8 mouse cellular contexts compared by ENCODE assay signal in the genomic region with DNA sequence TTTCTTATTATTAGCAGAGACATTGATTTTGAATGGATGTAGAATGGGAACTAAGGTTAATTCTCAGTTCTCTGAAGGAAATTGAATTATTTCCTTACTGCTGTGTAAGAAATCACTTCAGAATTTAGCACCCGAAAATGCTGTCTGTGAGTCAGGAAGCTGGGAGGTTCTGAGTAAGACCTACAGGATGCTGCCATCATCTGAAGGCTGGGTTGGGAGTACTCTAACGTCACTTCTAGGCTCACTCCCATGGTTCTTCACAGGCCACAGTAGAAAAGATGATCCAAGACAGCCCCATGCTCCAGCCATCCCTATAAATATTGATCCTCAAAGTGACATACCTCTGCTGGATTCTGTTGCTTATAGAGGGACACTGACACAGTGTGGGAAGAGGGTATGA. TPM values are rescaled to one million over a fixed set of nuclear protein-coding genes. Genes with fewer than 3 reads are reported as not detected.
A peak's percentile ranks its signal among the peaks of the same experiment; 100 is the strongest.
DNase-seq lines count a peak whose midpoint lies in the region; ATAC-seq and TF ChIP-seq lines count a peak whose summit lies in the region.

No protein-coding gene starts in this region.

- no peak overlapping the region for H3K9ac ChIP-seq in forebrain, embryonic 11.5 days (ENCODE audit: low read length)
- 0 out of 2 replicates have a peak overlapping the region, but pooled peaks have one; percentile 0 for H3K9ac ChIP-seq in liver, embryonic 11.5 days (ENCODE audit: low read depth, low read length)
- H3K9ac ChIP-seq in hindbrain, embryonic 14.5 days: peak overlapping the region; percentile 75; the same call in 1 of the 2 replicates

- TF ChIP-seq POLR2A in myocyte (IDR thresholded peaks at IDR 0.05; ENCODE audit: insufficient read length, low read depth): no peak

- peaks cover 6% of the 10 kb centered on the region; the same call in 1 of the 2 replicates for H3K27me3 ChIP-seq in forebrain, embryonic 10.5 days (ENCODE audit: poor library complexity, severe bottlenecking)
- H3K27me3 ChIP-seq in forebrain, embryonic 11.5 days (ENCODE audit: control insufficient read depth, insufficient read depth, low read length): no peaks in the 10 kb centered on the region
- no peaks in the 10 kb centered on the region for H3K27me3 ChIP-seq in liver, embryonic 11.5 days (replicated peaks; ENCODE audit: control insufficient read depth, insufficient read depth, low read length)
- H3K27me3 ChIP-seq in hindbrain, embryonic 14.5 days (ENCODE audit: control insufficient read depth, insufficient read depth, low read length): no peaks in the 10 kb centered on the region
- H3K27me3 ChIP-seq in myocyte (ENCODE audit: control insufficient read depth, insufficient read depth, insufficient read length): no peaks in the 10 kb centered on the region

- peak overlapping the region; percentile 96; the same call in 1 of the 2 replicates for H3K4me3 ChIP-seq in forebrain, embryonic 10.5 days
- no peak overlapping the region for H3K4me3 ChIP-seq in forebrain, embryonic 11.5 days (ENCODE audit: low read depth, low read length)
- H3K4me3 ChIP-seq in liver, embryonic 11.5 days (ENCODE audit: low read depth, low read length): 0 out of 2 replicates have a peak overlapping the region, but pooled peaks have one; percentile 69
- peak overlapping the region; percentile 66 for H3K4me3 ChIP-seq in hindbrain, embryonic 14.5 days (replicated peaks; ENCODE audit: low read length)
- H3K4me3 ChIP-seq in myocyte: peak overlapping the region; percentile 65

- no peak for ATAC-seq in forebrain, embryonic 11.5 days (replicated peaks; ENCODE audit: low FRiP score)
- no peak for ATAC-seq in liver, embryonic 11.5 days (replicated peaks; ENCODE audit: low FRiP score)
- no peak for ATAC-seq in hindbrain, embryonic 14.5 days (ENCODE audit: low FRiP score)

- H3K27ac ChIP-seq in forebrain, embryonic 10.5 days: no peak overlapping the region
- no peak overlapping the region for H3K27ac ChIP-seq in forebrain, embryonic 11.5 days (ENCODE audit: low read depth, low read length)
- H3K27ac ChIP-seq in liver, embryonic 11.5 days (ENCODE audit: low read depth, low read length): no peak overlapping the region
- no peak overlapping the region for H3K27ac ChIP-seq in hindbrain, embryonic 14.5 days

- peaks cover 25% of the 10 kb centered on the region for H3K79me2 ChIP-seq in myocyte (ENCODE audit: control insufficient read depth, insufficient read depth)

- H3ac ChIP-seq in myocyte (ENCODE audit: control insufficient read depth, insufficient read length): no peak overlapping the region

- H3K9me3 ChIP-seq in forebrain, embryonic 10.5 days: no peaks in the 10 kb centered on the region
- no peaks in the 10 kb centered on the region for H3K9me3 ChIP-seq in forebrain, embryonic 11.5 days (ENCODE audit: control insufficient read depth, low read length)
- no peaks in the 10 kb centered on the region for H3K9me3 ChIP-seq in liver, embryonic 11.5 days (ENCODE audit: control insufficient read depth, low read length)
- H3K9me3 ChIP-seq in hindbrain, embryonic 14.5 days (ENCODE audit: control insufficient read depth, low read length): no peaks in the 10 kb centered on the region

- 67% methylated on average over 2 of the region's 2 CpGs for WGBS in forebrain, embryonic 10.5 days
- 81% methylated on average over 2 of the region's 2 CpGs for WGBS in forebrain, embryonic 11.5 days
- 58% methylated on average over 2 of the region's 2 CpGs for whole genome bisulfite sequencing in liver, embryonic 11.5 days
- WGBS in hindbrain, embryonic 14.5 days: 59% methylated on average over 2 of the region's 2 CpGs

- no peak overlapping the region for H3K4me2 ChIP-seq in forebrain, embryonic 11.5 days (ENCODE audit: low read depth, low read length, severe bottlenecking)
- peak overlapping the region; percentile 99 for H3K4me2 ChIP-seq in liver, embryonic 11.5 days
- H3K4me2 ChIP-seq in hindbrain, embryonic 14.5 days (replicated peaks): peak overlapping the region; percentile 76
- peak overlapping the region; percentile 80 for H3K4me2 ChIP-seq in myocyte (ENCODE audit: low read depth)

- peaks cover 26% of the 10 kb centered on the region for H3K4me1 ChIP-seq in forebrain, embryonic 10.5 days
- H3K4me1 ChIP-seq in forebrain, embryonic 11.5 days (replicated peaks; ENCODE audit: control insufficient read depth, insufficient read depth, low read length): no peaks in the 10 kb centered on the region; the same call in 1 of the 2 replicates
- peaks cover 22% of the 10 kb centered on the region for H3K4me1 ChIP-seq in liver, embryonic 11.5 days (replicated peaks; ENCODE audit: control insufficient read depth, insufficient read depth, low read length)
- H3K4me1 ChIP-seq in hindbrain, embryonic 14.5 days (replicated peaks; ENCODE audit: control insufficient read depth, insufficient read depth, low read length): peaks cover 14% of the 10 kb centered on the region

- DNase-seq in forebrain, embryonic 10.5 days (ENCODE audit: extremely low spot score, low spot score): no peak
- no peak for DNase-seq in forebrain, embryonic 11.5 days (ENCODE audit: low spot score)
- DNase-seq in liver, embryonic 11.5 days (ENCODE audit: low spot score): no peak
- no peak for DNase-seq in liver
- no peak for DNase-seq in hindbrain, embryonic 14.5 days (ENCODE audit: low spot score)
- no peak for DNase-seq in layer of hippocampus, adult 18-20 months (ENCODE audit: low spot score in 2 of 2)
- DNase-seq in adrenal gland, postnatal 36 days: no peak

- no peaks in the 10 kb centered on the region for H3K36me3 ChIP-seq in forebrain, embryonic 10.5 days (replicated peaks)
- H3K36me3 ChIP-seq in forebrain, embryonic 11.5 days (ENCODE audit: control insufficient read depth, insufficient read depth, low read length): no peaks in the 10 kb centered on the region
- H3K36me3 ChIP-seq in liver, embryonic 11.5 days (ENCODE audit: control insufficient read depth, insufficient read depth, low read length): no peaks in the 10 kb centered on the region
- no peaks in the 10 kb centered on the region for H3K36me3 ChIP-seq in hindbrain, embryonic 14.5 days (replicated peaks; ENCODE audit: control insufficient read depth, insufficient read depth)
- H3K36me3 ChIP-seq in myocyte (ENCODE audit: control insufficient read depth, insufficient read depth): no peaks in the 10 kb centered on the region

TF ChIP-seq in myocyte, 11 proteins besides CTCF, POLR2A, EP300 and RAD21:
- TF ChIP-seq E2F4 (IDR thresholded peaks at IDR 0.05; ENCODE audit: insufficient read depth): no peak
- TF ChIP-seq MYOD1 (IDR thresholded peaks at IDR 0.05; ENCODE audit: control insufficient read depth in 1 of 3, insufficient read length in 2 of 3, low read depth in 2 of 3): no peak
- TF ChIP-seq MYOG (IDR thresholded peaks at IDR 0.05; ENCODE audit: control insufficient read depth in 1 of 3, insufficient read depth in 1 of 3, insufficient read length in 2 of 3, low read depth in 2 of 3): no peak
- TF ChIP-seq POLR2AphosphoS2 (IDR thresholded peaks at IDR 0.05; ENCODE audit: insufficient read length, low read depth): no peak
- TF ChIP-seq REST (IDR thresholded peaks at IDR 0.05; ENCODE audit: insufficient read depth, insufficient read length): no peak
- no peak for TF ChIP-seq CEBPB (IDR thresholded peaks at IDR 0.05; ENCODE audit: insufficient read depth, poor library complexity, severe bottlenecking)
- TF ChIP-seq MAX (IDR thresholded peaks at IDR 0.05; ENCODE audit: low read depth): no peak
- no peak for TF ChIP-seq TCF12 (IDR thresholded peaks at IDR 0.05; ENCODE audit: insufficient read depth, poor library complexity, severe bottlenecking)
TF ChIP-seq in myocyte: peak in this region for 0.

RNA-seq across cellular contexts. Expression of a gene that starts 1.9 kb away (rescaled TPM):
- polyA plus RNA-seq in forebrain, embryonic 10.5 days (2016; fragmentation: Nextera tagmentation; extraction: Ambion mirVana): 5.7 and 5.8 TPM in 2 replicates
- polyA plus RNA-seq in forebrain, embryonic 11.5 days (2014; fragmentation: Nextera tagmentation; extraction: Ambion mirVana): 8.8 and 8.9 TPM in 2 replicates
- 5.7 and 6.5 TPM in 2 replicates for polyA plus RNA-seq in liver, embryonic 11.5 days (2014; fragmentation: Nextera tagmentation; extraction: Ambion mirVana)
- polyA plus RNA-seq in hindbrain, embryonic 14.5 days (2014; fragmentation: Nextera tagmentation; extraction: Ambion mirVana): 21.9 and 29.2 TPM in 2 replicates
- polyA plus RNA-seq in myocyte (2012; fragmentation: generic; extraction: Trizol): 2.6 TPM
- total RNA-seq in layer of hippocampus, adult 18-20 months (2021): 10 to 100 TPM; 39.2 to 41.7 TPM
- total RNA-seq in adrenal gland, postnatal 36 days (2021): 1 to 10 TPM; 5.7 to 6.0 TPM

RNA-seq across cellular contexts. Expression of a gene that starts 6.1 kb away (rescaled TPM):
- polyA plus RNA-seq in forebrain, embryonic 10.5 days (2016; fragmentation: Nextera tagmentation; extraction: Ambion mirVana): 102 and 111 TPM in 2 replicates
- 102 and 114 TPM in 2 replicates for polyA plus RNA-seq in forebrain, embryonic 11.5 days (2014; fragmentation: Nextera tagmentation; extraction: Ambion mirVana)
- 49.9 and 53.8 TPM in 2 replicates for polyA plus RNA-seq in liver, embryonic 11.5 days (2014; fragmentation: Nextera tagmentation; extraction: Ambion mirVana)
- 52.2 and 52.7 TPM in 2 replicates for polyA plus RNA-seq in hindbrain, embryonic 14.5 days (2014; fragmentation: Nextera tagmentation; extraction: Ambion mirVana)
- 7.4 TPM for polyA plus RNA-seq in myocyte (2012; fragmentation: generic; extraction: Trizol)
- 10 to 100 TPM; 25.0 TPM for total RNA-seq in layer of hippocampus, adult 18-20 months (2021)
- total RNA-seq in adrenal gland, postnatal 36 days (2021): 10 to 100 TPM; 14.0 to 18.1 TPM
